Comparison of ENCODE assay signal across 22 mouse cellular contexts in the genomic region with DNA sequence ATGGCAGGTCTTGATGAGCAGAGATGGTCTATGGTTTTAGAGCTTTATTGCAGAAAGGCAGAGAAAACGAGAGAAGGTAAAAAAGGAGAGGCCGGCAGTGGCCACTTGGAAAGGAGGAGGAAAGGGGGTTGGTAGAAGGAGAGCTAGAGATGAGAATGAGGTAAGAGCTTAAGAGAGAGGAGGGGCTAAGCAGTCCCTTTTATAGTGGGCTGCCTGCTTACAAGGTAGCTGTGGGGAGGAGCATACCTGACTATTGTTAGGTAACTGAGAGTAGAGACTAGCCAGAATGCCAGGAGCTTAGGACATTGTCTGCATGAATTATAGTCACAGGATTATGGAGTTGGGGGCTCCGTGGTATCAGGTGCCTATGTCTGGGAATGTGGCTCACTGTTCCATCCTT. TPM values are rescaled to one million over a fixed set of nuclear protein-coding genes. Genes with fewer than 3 reads are reported as not detected.
A peak's percentile ranks its signal among the peaks of the same experiment; 100 is the strongest.
DNase-seq lines count a peak whose midpoint lies in the region; ATAC-seq and TF ChIP-seq lines count a peak whose summit lies in the region.
"Had no signal": no experiment of that assay in that cellular context is flagged by ENCODE, and none has a peak within 500 bp of the region (broad histone marks: within the 10 kb centered on the region; RNA-seq: fewer than 3 reads in every experiment).

No protein-coding gene starts in this region.

- TF ChIP-seq CTCF in lung, postnatal 0 days (IDR thresholded peaks at IDR 0.05): no peak
- no peak for TF ChIP-seq CTCF in lung, adult 2 months (IDR thresholded peaks at IDR 0.05; ENCODE audit: insufficient read depth, low read length)
- TF ChIP-seq CTCF in heart, adult 2 months (IDR thresholded peaks at IDR 0.05): no peak

- no peak for TF ChIP-seq POLR2A in lung, adult 2 months (IDR thresholded peaks at IDR 0.05; ENCODE audit: borderline replicate concordance, extremely low read depth, low read depth, low read length)
- no peak for TF ChIP-seq POLR2A in heart, adult 2 months (IDR thresholded peaks at IDR 0.05; ENCODE audit: insufficient read depth, low read depth, low read length)

- H3K27ac ChIP-seq in hindbrain, embryonic 16.5 days (ENCODE audit: low read depth, low read length): no peak overlapping the region
- H3K27ac ChIP-seq in hindbrain, embryonic 10.5 days: no peak overlapping the region
- no peak overlapping the region for H3K27ac ChIP-seq in lung, postnatal 0 days (ENCODE audit: low read length)
- H3K27ac ChIP-seq in stomach, embryonic 15.5 days: peak overlapping the region; percentile 40
- no peak overlapping the region for H3K27ac ChIP-seq in heart, adult 2 months
- H3K27ac ChIP-seq: forebrain, embryonic 10.5 days; hindbrain, embryonic 15.5 days; neural tube, embryonic 13.5 days had no signal

- H3K4me2 ChIP-seq in hindbrain, embryonic 16.5 days (ENCODE audit: low read length): no peak overlapping the region
- no peak overlapping the region for H3K4me2 ChIP-seq in lung, postnatal 0 days (replicated peaks; ENCODE audit: low read depth, low read length)
- H3K4me2 ChIP-seq in stomach, embryonic 15.5 days: no peak overlapping the region
- H3K4me2 ChIP-seq: heart, embryonic 11.5 days; hindbrain, embryonic 15.5 days; liver, embryonic 11.5 days; neural tube, embryonic 13.5 days had no signal

- H3K9ac ChIP-seq in hindbrain, embryonic 16.5 days (ENCODE audit: low read depth, low read length): no peak overlapping the region
- H3K9ac ChIP-seq in lung, postnatal 0 days (replicated peaks; ENCODE audit: low read depth): no peak overlapping the region
- H3K9ac ChIP-seq in stomach, embryonic 15.5 days: no peak overlapping the region
- H3K9ac ChIP-seq in heart, adult 2 months (ENCODE audit: low read depth, low read length): no peak overlapping the region
- H3K9ac ChIP-seq: hindbrain, embryonic 15.5 days; neural tube, embryonic 13.5 days had no signal

- H3K79me2 ChIP-seq in heart, adult 2 months (replicated peaks; ENCODE audit: control insufficient read depth, insufficient read depth, low read length): peaks cover 11% of the 10 kb centered on the region

- H3K4me1 ChIP-seq in hindbrain, embryonic 16.5 days (ENCODE audit: control insufficient read depth, insufficient read depth, low read depth, low read length): no peaks in the 10 kb centered on the region
- H3K4me1 ChIP-seq in hindbrain, embryonic 10.5 days (replicated peaks): no peaks in the 10 kb centered on the region
- H3K4me1 ChIP-seq in lung, postnatal 0 days (ENCODE audit: insufficient read depth, low read depth, low read length): no peaks in the 10 kb centered on the region; the same call in 1 of the 2 replicates
- peaks cover 2% of the 10 kb centered on the region; the same call in 1 of the 2 replicates for H3K4me1 ChIP-seq in lung, adult 2 months (ENCODE audit: control insufficient read depth, insufficient read depth, low read length)
- H3K4me1 ChIP-seq in stomach, embryonic 15.5 days: no peaks in the 10 kb centered on the region
- peaks cover 6% of the 10 kb centered on the region for H3K4me1 ChIP-seq in heart, adult 2 months (ENCODE audit: control insufficient read depth, insufficient read depth, low read length)
- H3K4me1 ChIP-seq: forebrain, embryonic 10.5 days; hindbrain, embryonic 15.5 days had no signal

- 0 out of 2 replicates have a peak, but pooled peaks have one; percentile 6 for ATAC-seq in hindbrain, embryonic 16.5 days
- ATAC-seq in lung, postnatal 0 days: peak; percentile 49
- no peak for ATAC-seq in stomach, embryonic 15.5 days (ENCODE audit: insufficient read depth, low FRiP score, low read depth)

- intact Hi-C loops in heart, adult 2 months (cut with DNase I): no loop called here

- no peak for DNase-seq in hindbrain, embryonic 10.5 days (ENCODE audit: low spot score)
- no peak for DNase-seq in lung, postnatal 0 days (ENCODE audit: low spot score)
- no peak for DNase-seq in lung, adult 2 months
- DNase-seq in R1 (ENCODE audit: low read depth, low spot score): peak; percentile 74
- DNase-seq in heart, adult 2 months: no peak
- DNase-seq: adrenal gland, postnatal 10 days; B cell, adult 2 months; cerebellum, adult 11 months; cerebellum, postnatal 36 days; gastrocnemius, postnatal 36 days; heart, postnatal 14 days; lung, postnatal 10 days; right cerebral cortex, postnatal 14 days; thymus, adult 2 months had no signal

- H3K36me3 ChIP-seq in hindbrain, embryonic 16.5 days (ENCODE audit: control insufficient read depth, insufficient read depth, low read length): no peaks in the 10 kb centered on the region
- no peaks in the 10 kb centered on the region; the same call in 1 of the 2 replicates for H3K36me3 ChIP-seq in hindbrain, embryonic 10.5 days
- H3K36me3 ChIP-seq in lung, postnatal 0 days (ENCODE audit: insufficient read depth, low read length): no peaks in the 10 kb centered on the region
- no peaks in the 10 kb centered on the region for H3K36me3 ChIP-seq in stomach, embryonic 15.5 days
- peaks cover 26% of the 10 kb centered on the region for H3K36me3 ChIP-seq in heart, adult 2 months (ENCODE audit: control insufficient read depth, insufficient read depth, low read length)
- H3K36me3 ChIP-seq: hindbrain, embryonic 15.5 days; neural tube, embryonic 13.5 days had no signal

- H3K9me3 ChIP-seq in hindbrain, embryonic 16.5 days (ENCODE audit: control insufficient read depth, low read length): no peaks in the 10 kb centered on the region
- H3K9me3 ChIP-seq in hindbrain, embryonic 10.5 days: peaks cover 3% of the 10 kb centered on the region; the same call in 1 of the 2 replicates
- H3K9me3 ChIP-seq in lung, postnatal 0 days (ENCODE audit: low read length): no peaks in the 10 kb centered on the region
- H3K9me3 ChIP-seq in stomach, embryonic 15.5 days: no peaks in the 10 kb centered on the region
- H3K9me3 ChIP-seq: G1E; hindbrain, embryonic 15.5 days; neural tube, embryonic 13.5 days had no signal

- no peak overlapping the region for H3K4me3 ChIP-seq in hindbrain, embryonic 16.5 days (ENCODE audit: low read length)
- no peak overlapping the region for H3K4me3 ChIP-seq in hindbrain, embryonic 10.5 days
- no peak overlapping the region for H3K4me3 ChIP-seq in lung, postnatal 0 days (ENCODE audit: low read depth, low read length)
- no peak overlapping the region for H3K4me3 ChIP-seq in lung, adult 2 months (replicated peaks; ENCODE audit: extremely low read depth, low read depth, low read length)
- H3K4me3 ChIP-seq in stomach, embryonic 15.5 days (replicated peaks): no peak overlapping the region
- no peak overlapping the region for H3K4me3 ChIP-seq in heart, adult 2 months
- H3K4me3 ChIP-seq: forebrain, embryonic 10.5 days; hindbrain, embryonic 15.5 days; neural tube, embryonic 13.5 days had no signal

- 70% methylated on average over 3 of the region's 3 CpGs for WGBS in hindbrain, embryonic 16.5 days
- 61% methylated on average over 3 of the region's 3 CpGs for WGBS in hindbrain, embryonic 10.5 days
- 55% methylated on average over 3 of the region's 3 CpGs for WGBS in lung, postnatal 0 days
- WGBS in lung, adult 2 months: 72% methylated on average over 3 of the region's 3 CpGs
- 51% methylated on average over 3 of the region's 3 CpGs for whole genome bisulfite sequencing in stomach, embryonic 15.5 days
- WGBS in heart, adult 2 months: 62% methylated on average over 3 of the region's 3 CpGs

- no peaks in the 10 kb centered on the region for H3K27me3 ChIP-seq in hindbrain, embryonic 16.5 days (replicated peaks; ENCODE audit: control insufficient read depth, insufficient read depth, low read length)
- H3K27me3 ChIP-seq in hindbrain, embryonic 10.5 days (ENCODE audit: insufficient read depth, poor library complexity, severe bottlenecking): no peaks in the 10 kb centered on the region
- no peaks in the 10 kb centered on the region for H3K27me3 ChIP-seq in lung, postnatal 0 days (replicated peaks; ENCODE audit: insufficient read depth, low read length)
- H3K27me3 ChIP-seq in stomach, embryonic 15.5 days (replicated peaks): no peaks in the 10 kb centered on the region
- H3K27me3 ChIP-seq in heart, adult 2 months (ENCODE audit: control insufficient read depth, insufficient read depth, low read length): no peaks in the 10 kb centered on the region
- H3K27me3 ChIP-seq: hindbrain, embryonic 15.5 days; neural tube, embryonic 13.5 days had no signal

- no peak for TF ChIP-seq EP300 in lung, postnatal 0 days (IDR thresholded peaks at IDR 0.05)
- TF ChIP-seq EP300 in heart, adult 2 months (IDR thresholded peaks at IDR 0.05; ENCODE audit: insufficient read depth, low read depth, low read length): no peak

RNA-seq across cellular contexts. Expression of gene Psme4, which starts 14.0 kb away (rescaled TPM):
- 10.7 and 11.0 TPM in 2 replicates for polyA plus RNA-seq in hindbrain, embryonic 16.5 days (2015; fragmentation: Nextera tagmentation; extraction: Ambion mirVana)
- polyA plus RNA-seq in hindbrain, embryonic 10.5 days (2016; fragmentation: Nextera tagmentation; extraction: Ambion mirVana): 22.5 and 25.8 TPM in 2 replicates
- polyA plus RNA-seq in lung, postnatal 0 days (2015; fragmentation: Nextera tagmentation; extraction: Ambion mirVana): 14.3 and 14.6 TPM in 2 replicates
- 5.4 and 11.1 TPM in 2 replicates for polyA plus RNA-seq in lung, adult 2 months (2012; rRNA removed)
- polyA plus RNA-seq in stomach, embryonic 15.5 days (2015; fragmentation: Nextera tagmentation; extraction: Ambion mirVana): 17.1 and 17.3 TPM in 2 replicates
- total RNA-seq in heart, adult 2 months (2021): 100 to 1,000 TPM; 189 to 213 TPM
- polyA plus RNA-seq in heart, adult 2 months (2012; rRNA removed): 39.1 and 97.7 TPM in 2 replicates
